Mouse (Mus musculus) right cerebral cortex, postnatal 4 days (tissue): Measurements from ENCODE around the gene Hist1h4k.
"Not testable (repeated sequence)": the region's sequence is repeated elsewhere in the genome, so short reads cannot be mapped to it uniquely, and the experiment has no call there.

ENCODE experiments used
- DNase-seq: peaks from one replicate; pipeline ENCODE4 v3.0.0-alpha.2; 2022

Gene Hist1h4k

GRCm38 (mm10) chr13:21750159-21751017 is at the start of gene Hist1h4k:
TSS of gene Hist1h4k (minus strand) at chr13:21750505.
- peak; percentile 93 for DNase-seq

GRCm38 (mm10) chr13:21797163-21797562 is 46.9 kb upstream of the Hist1h4k start:
- not testable (repeated sequence) for DNase-seq

DNA sequence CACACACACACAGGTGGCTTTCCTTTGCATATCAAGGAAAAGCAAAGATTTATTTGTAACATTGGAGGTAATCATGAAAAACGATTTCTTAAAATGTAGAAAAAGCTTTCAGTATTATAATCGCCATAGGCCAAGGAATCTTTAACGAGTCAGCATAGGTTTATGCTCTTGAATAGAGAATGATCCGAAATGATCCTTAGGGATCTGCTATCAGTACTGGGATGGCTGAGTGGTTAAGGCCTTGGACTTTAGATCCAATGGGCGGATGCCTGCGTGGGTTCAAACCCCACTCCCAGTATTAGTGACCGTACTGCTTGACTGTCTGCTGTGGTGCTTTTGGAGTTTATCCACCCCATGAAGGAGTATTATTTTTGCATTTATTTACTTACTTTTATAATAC is 45.3 kb upstream of the Hist1h4k start:
- DNase-seq, result no peak

GRCm38 (mm10) chr13:21790601-21791283 is 40.4 kb upstream of the Hist1h4k start:
- no peak for DNase-seq

DNA sequence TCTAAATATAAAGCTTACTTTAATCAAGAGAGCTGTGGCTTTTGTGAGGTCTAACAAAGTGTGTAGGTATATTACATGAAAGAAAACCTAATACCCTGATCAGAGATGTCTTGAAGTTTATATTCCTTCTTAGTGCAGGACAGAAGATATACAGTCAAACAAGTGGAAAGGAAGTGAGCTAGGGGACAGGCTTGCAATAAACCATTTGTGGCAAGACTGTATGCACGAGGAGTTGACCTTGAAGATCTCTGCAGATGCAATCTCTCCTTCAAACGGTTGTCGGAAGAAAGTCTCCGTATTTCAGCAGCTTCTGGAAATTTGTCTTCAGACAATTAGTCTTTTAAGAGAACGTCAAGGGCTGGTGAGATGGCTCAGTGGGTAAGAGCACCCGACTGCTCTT is 39.6 kb upstream of the Hist1h4k start:
- DNase-seq, result no peak

DNA sequence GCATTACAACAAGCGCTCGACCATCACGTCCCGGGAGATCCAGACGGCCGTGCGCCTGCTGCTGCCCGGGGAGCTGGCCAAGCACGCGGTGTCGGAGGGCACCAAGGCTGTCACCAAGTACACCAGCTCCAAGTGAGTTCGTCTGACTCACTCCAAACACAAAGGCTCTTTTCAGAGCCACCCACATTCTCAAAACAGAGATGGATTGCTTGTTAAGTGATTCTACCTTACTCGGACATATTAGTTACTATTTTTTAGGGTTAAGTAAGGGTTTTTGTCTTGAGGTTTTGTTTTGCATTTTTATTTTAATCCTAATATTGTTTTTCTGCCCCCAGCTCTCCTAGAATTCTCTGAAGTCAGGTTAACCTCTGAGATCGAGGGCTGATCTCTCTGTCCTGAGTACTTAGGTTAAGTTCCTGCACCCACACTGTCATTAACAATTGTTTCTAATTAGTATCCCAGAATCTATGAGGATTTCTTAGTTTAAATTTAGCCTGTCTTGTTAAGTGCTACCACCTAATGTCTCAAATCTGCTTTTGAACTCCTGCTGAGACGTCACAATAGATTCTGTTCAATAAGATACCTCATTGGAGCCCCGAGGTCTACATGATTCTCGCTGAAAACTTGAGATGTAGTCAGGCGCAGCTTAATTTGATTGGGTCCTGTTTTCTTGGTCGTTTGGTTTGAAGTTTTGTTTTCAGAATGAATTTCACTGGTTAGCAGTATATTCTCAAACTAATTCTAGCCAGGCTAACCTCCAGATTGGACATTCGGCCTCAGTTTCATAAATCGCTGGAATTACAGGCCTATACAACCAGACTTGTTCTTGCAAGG is 37.7 kb upstream of the Hist1h4k start:
- no peak for DNase-seq

DNA sequence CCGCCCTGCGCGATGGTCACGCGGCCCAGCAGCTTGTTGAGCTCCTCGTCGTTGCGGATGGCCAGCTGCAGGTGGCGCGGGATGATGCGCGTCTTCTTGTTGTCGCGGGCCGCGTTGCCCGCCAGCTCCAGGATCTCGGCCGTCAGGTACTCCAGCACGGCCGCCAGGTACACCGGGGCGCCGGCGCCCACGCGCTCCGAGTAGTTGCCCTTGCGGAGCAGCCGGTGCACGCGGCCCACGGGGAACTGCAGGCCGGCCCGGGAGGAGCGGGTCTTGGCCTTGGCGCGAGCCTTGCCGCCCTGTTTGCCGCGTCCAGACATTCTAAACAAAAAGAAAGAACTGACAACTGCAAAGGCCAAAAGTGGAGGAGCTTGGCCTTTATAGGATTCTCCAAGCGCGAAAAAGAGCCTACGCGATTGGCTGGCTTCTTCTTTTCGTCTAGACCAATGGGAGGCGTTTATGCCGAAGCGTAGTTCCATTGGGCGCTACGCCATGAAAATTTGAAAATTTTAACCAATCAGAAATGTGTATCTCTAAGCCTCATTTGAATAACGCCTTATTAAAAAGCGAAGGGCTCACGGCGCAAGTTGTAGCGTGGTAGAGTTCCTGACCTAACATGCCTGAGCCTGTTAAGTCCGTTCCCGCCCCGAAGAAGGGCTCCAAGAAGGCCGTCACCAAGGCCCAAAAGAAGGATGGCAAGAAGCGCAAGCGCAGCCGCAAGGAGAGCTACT is 36.8 kb upstream of the Hist1h4k start, which contains the start of the genes Hist1h2an and Hist1h2bp:
TSS of gene Hist1h2an (minus strand) at position 320 of the 731 bp plus-strand sequence.
TSS of gene Hist1h2bp (plus strand) at position 563 of the 731 bp plus-strand sequence.
- peak; percentile 73 for DNase-seq

GRCm38 (mm10) chr13:21786189-21786898 is 36.0 kb upstream of the Hist1h4k start:
- DNase-seq, result no peak

GRCm38 (mm10) chr13:21784311-21784710 is 34.0 kb upstream of the Hist1h4k start:
- DNase-seq, result no peak

- no peak for DNase-seq
Observed at GRCm38 (mm10) chr13:21783734-21784161, 33.4 kb upstream of the Hist1h4k start.

- DNase-seq, result peak; percentile 8
Observed at GRCm38 (mm10) chr13:21783255-21783617, 32.9 kb upstream of the Hist1h4k start, which contains the start of gene Hist1h3i. TSS of gene Hist1h3i (minus strand) at chr13:21783370.

DNA sequence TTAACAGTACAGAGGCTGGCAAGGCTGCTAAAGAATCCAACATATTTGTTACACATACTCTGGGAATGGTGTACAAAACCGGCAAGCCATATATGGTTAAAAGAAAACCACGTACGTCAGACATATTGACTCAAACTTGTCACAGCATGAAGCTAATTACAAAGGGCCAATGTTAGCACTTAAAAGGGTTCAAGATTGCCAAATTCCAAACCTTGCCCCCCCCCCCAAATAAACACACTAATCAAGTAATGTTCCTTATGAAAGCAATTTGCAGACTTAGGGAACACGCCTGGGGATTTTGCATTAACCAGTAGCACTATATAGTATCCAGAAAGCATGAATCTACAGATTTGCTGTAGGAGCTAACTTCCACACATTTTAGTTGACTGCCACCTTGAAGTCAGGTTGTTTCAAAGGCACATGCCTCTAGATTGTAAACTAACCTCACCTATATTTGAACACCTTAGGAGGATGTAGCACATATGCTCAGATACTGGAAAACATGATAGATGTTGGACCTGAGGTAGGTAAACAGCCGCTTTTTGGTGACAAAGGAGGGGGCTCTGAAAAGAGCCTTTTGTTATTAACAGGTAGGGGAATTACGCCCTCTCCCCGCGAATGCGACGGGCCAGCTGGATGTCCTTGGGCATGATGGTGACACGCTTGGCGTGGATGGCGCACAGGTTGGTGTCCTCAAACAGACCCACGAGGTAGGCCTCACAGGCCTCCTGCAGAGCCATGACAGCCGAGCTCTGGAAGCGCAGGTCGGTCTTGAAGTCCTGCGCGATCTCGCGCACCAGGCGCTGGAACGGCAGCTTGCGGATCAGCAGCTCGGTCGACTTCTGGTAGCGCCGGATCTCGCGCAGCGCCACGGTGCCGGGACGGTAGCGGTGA is 32.3 kb upstream of the Hist1h4k start:
- not testable (repeated sequence) for DNase-seq

GRCm38 (mm10) chr13:21781639-21782038 is 31.3 kb upstream of the Hist1h4k start:
- DNase-seq, result no peak

DNA sequence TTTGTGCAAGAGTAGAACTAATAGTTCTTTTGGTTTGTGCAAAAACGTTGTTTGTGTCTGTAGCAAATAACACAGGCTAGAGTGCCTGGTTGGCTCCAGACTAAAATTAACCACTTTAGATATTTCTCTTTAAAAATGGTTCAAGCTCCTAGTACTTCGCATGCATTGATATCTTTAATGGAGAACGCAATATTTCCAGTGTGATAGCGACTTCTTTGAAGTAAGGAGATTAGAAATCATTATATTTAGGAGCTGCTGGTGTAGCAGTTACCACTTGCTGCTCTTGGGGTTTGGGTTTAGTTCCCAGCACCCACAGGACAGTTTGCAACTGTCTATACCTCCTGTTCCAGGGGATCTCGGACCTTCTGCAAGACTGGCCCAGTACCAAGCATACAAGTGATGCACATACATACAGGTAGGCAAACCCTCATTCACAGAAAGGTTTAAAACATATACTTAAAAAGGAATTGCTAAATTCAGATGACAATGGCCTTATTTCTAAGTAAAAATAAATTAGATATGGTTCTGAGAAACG is 30.8 kb upstream of the Hist1h4k start:
- DNase-seq, result no peak

- DNase-seq, result peak; percentile 12
Observed at GRCm38 (mm10) chr13:21779767-21780731, 29.7 kb upstream of the Hist1h4k start, which contains the start of gene Hist1h1b. TSS of gene Hist1h1b (minus strand) at chr13:21780625.

- peak; percentile 51 for DNase-seq
Observed at GRCm38 (mm10) chr13:21778814-21779766, 28.8 kb upstream of the Hist1h4k start.

GRCm38 (mm10) chr13:21755707-21756106 is 5.4 kb upstream of the Hist1h4k start:
- DNase-seq, result no peak
